Mouse (Mus musculus): ENCODE data around the gene Ppara. TPM values are rescaled to one million over a fixed set of nuclear protein-coding genes. Genes with fewer than 3 reads are reported as not detected.

Ppara gene
- polyA plus RNA-seq (2015; fragmentation: Nextera tagmentation; extraction: Ambion mirVana): 14.3 and 21.0 TPM in 2 replicates

- whole genome bisulfite sequencing: 4% methylated on average over 28 of the region's 28 CpGs
- Histone ChIP-seq H3K4me1 (replicated peaks; ENCODE audit: control insufficient read depth, insufficient read depth, low read length) (peaks cover 4% of the 10 kb centered on the region; the same call in 1 of the 2 replicates), H3K4me3 (ENCODE audit: low read depth, low read length) (peak within 1 kb of the TSS; percentile 70), H3K27ac (ENCODE audit: low read depth, low read length) (peak within 1 kb of the TSS; percentile 73), H3K27me3 (replicated peaks; ENCODE audit: control insufficient read depth, insufficient read depth, low read length) (no peaks in the 10 kb centered on the region; the same call in 1 of the 2 replicates), H3K4me2 (replicated peaks; ENCODE audit: low read depth) (peak within 1 kb of the TSS; percentile 81), H3K36me3 (ENCODE audit: control insufficient read depth, insufficient read depth) (no peaks in the 10 kb centered on the region), H3K9ac (ENCODE audit: low read depth, low read length) (peak within 1 kb of the TSS; percentile 72), H3K9me3 (ENCODE audit: control insufficient read depth) (no peaks in the 10 kb centered on the region)
- TF ChIP-seq CTCF (IDR thresholded peaks at IDR 0.05; ENCODE audit: low read depth): no peak
- ATAC-seq: peak; percentile 57
Observed at GRCm38 (mm10) chr15:85734571-85735033, at the start of gene Ppara. Ppara (plus strand) TSS chr15:85734983.

- no peak overlapping the region for H3K4me3 ChIP-seq (ENCODE audit: low read depth, low read length)
- ATAC-seq: peak; percentile 31; the same call in 1 of the 2 replicates
- WGBS: 66% methylated on average over 11 of the region's 11 CpGs
- H3K9me3 ChIP-seq (ENCODE audit: control insufficient read depth): no peaks in the 10 kb centered on the region
- H3K4me1 ChIP-seq (replicated peaks; ENCODE audit: control insufficient read depth, insufficient read depth, low read length): peaks cover 4% of the 10 kb centered on the region; the same call in 1 of the 2 replicates
- no peak for TF ChIP-seq CTCF (IDR thresholded peaks at IDR 0.05; ENCODE audit: low read depth)
- H3K4me2 ChIP-seq (replicated peaks; ENCODE audit: low read depth): peak overlapping the region; percentile 13; the same call in 1 of the 2 replicates
- H3K27me3 ChIP-seq (replicated peaks; ENCODE audit: control insufficient read depth, insufficient read depth, low read length): no peaks in the 10 kb centered on the region
- peaks cover 26% of the 10 kb centered on the region for H3K36me3 ChIP-seq (ENCODE audit: control insufficient read depth, insufficient read depth)
- peak overlapping the region; percentile 50 for H3K27ac ChIP-seq (ENCODE audit: low read depth, low read length)
- no peak overlapping the region for H3K9ac ChIP-seq (ENCODE audit: low read depth, low read length)
Observed at GRCm38 (mm10) chr15:85686641-85687395, 48.0 kb upstream of the Ppara start.

GRCm38 (mm10) chr15:85687630-85688410, 47.0 kb upstream of the Ppara start:
- Histone ChIP-seq H3K27me3 (replicated peaks; ENCODE audit: control insufficient read depth, insufficient read depth, low read length) (no peaks in the 10 kb centered on the region), H3K4me2 (replicated peaks; ENCODE audit: low read depth) (no peak overlapping the region), H3K9me3 (ENCODE audit: control insufficient read depth) (no peaks in the 10 kb centered on the region), H3K36me3 (ENCODE audit: control insufficient read depth, insufficient read depth) (peaks cover 26% of the 10 kb centered on the region), H3K4me1 (replicated peaks; ENCODE audit: control insufficient read depth, insufficient read depth, low read length) (peaks cover 4% of the 10 kb centered on the region; the same call in 1 of the 2 replicates), H3K4me3 (ENCODE audit: low read depth, low read length) (no peak overlapping the region), H3K9ac (ENCODE audit: low read depth, low read length) (no peak overlapping the region), H3K27ac (ENCODE audit: low read depth, low read length) (peak overlapping the region; percentile 9; the same call in 1 of the 2 replicates)
- WGBS: 79% methylated on average over 15 of the region's 15 CpGs
- no peak for TF ChIP-seq CTCF (IDR thresholded peaks at IDR 0.05; ENCODE audit: low read depth)
- no peak for ATAC-seq

GRCm38 (mm10) chr15:85688734-85689133, 46.0 kb upstream of the Ppara start:
- Histone ChIP-seq H3K36me3 (ENCODE audit: control insufficient read depth, insufficient read depth) (peaks cover 24% of the 10 kb centered on the region), H3K9me3 (ENCODE audit: control insufficient read depth) (no peaks in the 10 kb centered on the region), H3K9ac (ENCODE audit: low read depth, low read length) (no peak overlapping the region), H3K27me3 (replicated peaks; ENCODE audit: control insufficient read depth, insufficient read depth, low read length) (no peaks in the 10 kb centered on the region), H3K27ac (ENCODE audit: low read depth, low read length) (no peak overlapping the region), H3K4me1 (replicated peaks; ENCODE audit: control insufficient read depth, insufficient read depth, low read length) (no peaks in the 10 kb centered on the region; the same call in 1 of the 2 replicates), H3K4me3 (ENCODE audit: low read depth, low read length) (no peak overlapping the region), H3K4me2 (replicated peaks; ENCODE audit: low read depth) (no peak overlapping the region)
- TF ChIP-seq CTCF (IDR thresholded peaks at IDR 0.05; ENCODE audit: low read depth): no peak
- 69% methylated on average over 6 of the region's 6 CpGs for WGBS
- ATAC-seq: no peak

- Histone ChIP-seq H3K36me3 (ENCODE audit: control insufficient read depth, insufficient read depth) (peaks cover 25% of the 10 kb centered on the region), H3K27ac (ENCODE audit: low read depth, low read length) (no peak overlapping the region), H3K4me1 (replicated peaks; ENCODE audit: control insufficient read depth, insufficient read depth, low read length) (no peaks in the 10 kb centered on the region; the same call in 1 of the 2 replicates), H3K9ac (ENCODE audit: low read depth, low read length) (no peak overlapping the region), H3K4me3 (ENCODE audit: low read depth, low read length) (no peak overlapping the region), H3K27me3 (replicated peaks; ENCODE audit: control insufficient read depth, insufficient read depth, low read length) (no peaks in the 10 kb centered on the region), H3K4me2 (replicated peaks; ENCODE audit: low read depth) (no peak overlapping the region), H3K9me3 (ENCODE audit: control insufficient read depth) (no peaks in the 10 kb centered on the region)
- no peak for TF ChIP-seq CTCF (IDR thresholded peaks at IDR 0.05; ENCODE audit: low read depth)
- ATAC-seq: no peak
- WGBS: 91% methylated on average over 6 of the region's 6 CpGs
Observed at GRCm38 (mm10) chr15:85689523-85689922, 45.3 kb upstream of the Ppara start.

GRCm38 (mm10) chr15:85690058-85690457, 44.7 kb upstream of the Ppara start:
- peaks cover 30% of the 10 kb centered on the region for H3K36me3 ChIP-seq (ENCODE audit: control insufficient read depth, insufficient read depth)
- no peak overlapping the region for H3K4me3 ChIP-seq (ENCODE audit: low read depth, low read length)
- WGBS: 81% methylated on average over 6 of the region's 6 CpGs
- no peaks in the 10 kb centered on the region for H3K9me3 ChIP-seq (ENCODE audit: control insufficient read depth)
- no peak overlapping the region for H3K4me2 ChIP-seq (replicated peaks; ENCODE audit: low read depth)
- H3K9ac ChIP-seq (ENCODE audit: low read depth, low read length): no peak overlapping the region
- H3K27ac ChIP-seq (ENCODE audit: low read depth, low read length): no peak overlapping the region
- H3K4me1 ChIP-seq (replicated peaks; ENCODE audit: control insufficient read depth, insufficient read depth, low read length): no peaks in the 10 kb centered on the region; the same call in 1 of the 2 replicates
- H3K27me3 ChIP-seq (replicated peaks; ENCODE audit: control insufficient read depth, insufficient read depth, low read length): no peaks in the 10 kb centered on the region
- no peak for TF ChIP-seq CTCF (IDR thresholded peaks at IDR 0.05; ENCODE audit: low read depth)
- ATAC-seq: no peak
